Mouse (Mus musculus): Measurements from ENCODE around the gene Cntrob. TPM values are rescaled to one million over a fixed set of nuclear protein-coding genes. Genes with fewer than 3 reads are reported as not detected.

The Cntrob gene
- polyA plus RNA-seq, 1 experiment from 2014 or later = 5.6 TPM

DNA sequence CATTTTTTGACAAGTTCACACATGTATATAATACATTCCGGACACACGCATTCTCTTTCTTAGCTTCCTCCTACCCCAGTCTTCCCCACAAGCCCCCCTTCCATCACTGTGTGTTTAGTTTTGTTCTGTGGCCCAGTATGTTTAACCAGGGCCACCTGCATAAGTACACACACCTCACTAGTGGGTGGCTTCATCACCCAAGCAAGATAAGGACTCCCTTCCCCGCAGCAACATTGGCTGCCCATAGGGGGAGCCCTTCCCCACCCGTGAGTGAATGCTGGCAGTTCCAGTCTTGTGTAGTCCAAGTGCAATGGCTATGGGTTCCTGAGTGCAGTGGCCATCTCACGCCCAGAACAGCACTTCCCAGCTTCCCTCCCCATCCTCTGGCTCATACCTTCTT, 65.3 kb downstream of the Cntrob start:
- H3K4me2 ChIP-seq (ENCODE audit: low read depth, low read length) = 0 out of 2 replicates have a peak overlapping the region, but pooled peaks have one; percentile 33
- WGBS (ENCODE audit: insufficient replicate concordance) = 46% methylated on average over 5 of the region's 5 CpGs
- peak; percentile 74 for ATAC-seq

DNA sequence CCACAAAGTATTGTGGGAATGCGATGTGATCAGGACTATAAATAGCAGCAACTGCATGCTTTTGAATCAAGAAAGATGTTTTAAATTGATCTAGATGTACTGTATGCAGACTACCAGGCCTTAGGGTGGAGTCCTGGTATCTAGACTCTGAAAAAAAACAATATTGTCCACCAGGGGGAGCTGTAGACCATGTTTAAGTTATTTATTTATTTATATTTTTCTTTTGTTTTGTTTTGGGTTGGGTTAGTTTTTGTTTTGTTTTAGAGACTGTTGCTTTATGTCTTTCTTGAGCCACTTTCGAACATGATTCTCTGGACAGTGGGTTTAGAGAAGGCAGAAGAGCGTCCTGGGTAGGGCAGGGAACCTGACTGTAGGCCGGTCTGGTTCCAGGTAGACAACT, 65.8 kb downstream of the Cntrob start:
- Histone ChIP-seq H3K36me3 (replicated peaks; ENCODE audit: insufficient read depth, low read length) (no peaks in the 10 kb centered on the region), H3K4me3 (ENCODE audit: low read depth, low read length) (no peak overlapping the region), H3K4me2 (ENCODE audit: low read depth, low read length) (0 out of 2 replicates have a peak overlapping the region, but pooled peaks have one; percentile 33), H3K27ac (ENCODE audit: low read depth) (no peak overlapping the region), H3K27me3 (ENCODE audit: insufficient read depth, low read length) (no peaks in the 10 kb centered on the region), H3K9me3 (ENCODE audit: low read length) (no peaks in the 10 kb centered on the region), H3K9ac (replicated peaks) (no peak overlapping the region), H3K4me1 (ENCODE audit: insufficient read depth) (no peaks in the 10 kb centered on the region)
- no peak for TF ChIP-seq EP300 (IDR thresholded peaks at IDR 0.05; ENCODE audit: low read depth)
- TF ChIP-seq CTCF (IDR thresholded peaks at IDR 0.05; ENCODE audit: low read depth) = peak; percentile 70
- WGBS (ENCODE audit: insufficient replicate concordance) = 43% methylated on average over 4 of the region's 4 CpGs
- ATAC-seq (peak; percentile 49; the same call in 1 of the 2 replicates), DNase-seq (no peak)

More for the DNA sequence above, 65.3 kb downstream of the Cntrob start:
- TF ChIP-seq EP300 (IDR thresholded peaks at IDR 0.05; ENCODE audit: low read depth) (no peak), CTCF (IDR thresholded peaks at IDR 0.05; ENCODE audit: low read depth) (peak; percentile 90)
- Histone ChIP-seq H3K27me3 (ENCODE audit: insufficient read depth, low read length) (no peaks in the 10 kb centered on the region), H3K4me1 (ENCODE audit: insufficient read depth) (no peaks in the 10 kb centered on the region), H3K9me3 (ENCODE audit: low read length) (no peaks in the 10 kb centered on the region), H3K9ac (replicated peaks) (no peak overlapping the region), H3K27ac (ENCODE audit: low read depth) (no peak overlapping the region), H3K4me3 (ENCODE audit: low read depth, low read length) (no peak overlapping the region), H3K36me3 (replicated peaks; ENCODE audit: insufficient read depth, low read length) (no peaks in the 10 kb centered on the region)
- peak; percentile 80 for DNase-seq

DNA sequence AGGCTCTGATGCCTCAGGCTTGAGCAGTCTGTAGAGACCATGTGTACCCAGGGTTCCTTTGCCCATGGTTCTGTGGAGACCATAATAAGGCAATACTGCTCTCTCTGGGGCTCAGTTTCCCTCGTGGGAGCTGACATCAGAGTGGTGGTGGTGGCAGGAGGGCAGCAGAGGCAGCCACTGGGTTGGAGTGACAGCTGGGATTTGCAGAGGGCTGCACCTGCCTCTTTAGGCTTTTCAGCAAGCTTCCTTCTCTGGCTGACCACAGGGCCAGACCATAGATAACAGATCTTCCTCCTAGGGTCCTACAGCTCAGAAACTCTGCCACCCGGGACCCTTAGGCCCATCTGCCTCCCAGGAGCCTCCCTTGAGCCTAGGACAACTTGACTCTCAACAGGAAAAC, 66.5 kb downstream of the Cntrob start:
- ATAC-seq (no peak), DNase-seq (no peak)
- H3K27ac ChIP-seq (ENCODE audit: low read depth) = no peak overlapping the region
- H3K27me3 ChIP-seq (ENCODE audit: insufficient read depth, low read length) = no peaks in the 10 kb centered on the region
- H3K36me3 ChIP-seq (replicated peaks; ENCODE audit: insufficient read depth, low read length) = no peaks in the 10 kb centered on the region
- no peaks in the 10 kb centered on the region for H3K9me3 ChIP-seq (ENCODE audit: low read length)
- no peaks in the 10 kb centered on the region for H3K4me1 ChIP-seq (ENCODE audit: insufficient read depth)
- no peak overlapping the region for H3K9ac ChIP-seq (replicated peaks)
- TF ChIP-seq EP300 (IDR thresholded peaks at IDR 0.05; ENCODE audit: low read depth) = no peak
- no peak for TF ChIP-seq CTCF (IDR thresholded peaks at IDR 0.05; ENCODE audit: low read depth)
- no peak overlapping the region for H3K4me3 ChIP-seq (ENCODE audit: low read depth, low read length)
- H3K4me2 ChIP-seq (ENCODE audit: low read depth, low read length) = no peak overlapping the region
- 41% methylated on average over 2 of the region's 2 CpGs for WGBS (ENCODE audit: insufficient replicate concordance)

DNA sequence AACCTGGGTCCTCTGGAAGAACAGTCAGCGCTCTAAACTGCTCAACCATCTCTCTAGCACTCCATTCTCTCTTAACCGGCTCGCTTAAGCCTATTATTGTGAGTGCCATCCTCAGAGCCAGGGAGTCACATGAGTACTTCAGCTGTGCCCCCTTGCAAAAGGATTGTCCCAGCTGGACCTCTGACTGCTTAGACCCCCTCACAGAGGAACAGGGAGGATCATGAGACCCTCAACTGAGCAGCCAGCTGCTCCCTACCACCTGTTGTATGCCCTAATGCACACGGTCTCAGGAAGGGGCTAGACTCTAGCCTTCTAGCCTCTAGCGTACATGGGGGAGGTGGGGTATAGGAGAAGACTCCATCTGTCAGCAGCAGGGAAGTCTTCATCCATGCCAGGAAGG, 68.8 kb downstream of the Cntrob start:
- Histone ChIP-seq H3K27me3 (ENCODE audit: insufficient read depth, low read length) (no peaks in the 10 kb centered on the region), H3K36me3 (replicated peaks; ENCODE audit: insufficient read depth, low read length) (no peaks in the 10 kb centered on the region), H3K9me3 (ENCODE audit: low read length) (no peaks in the 10 kb centered on the region), H3K27ac (ENCODE audit: low read depth) (no peak overlapping the region), H3K4me3 (ENCODE audit: low read depth, low read length) (no peak overlapping the region), H3K4me1 (ENCODE audit: insufficient read depth) (no peaks in the 10 kb centered on the region), H3K9ac (replicated peaks) (no peak overlapping the region), H3K4me2 (ENCODE audit: low read depth, low read length) (no peak overlapping the region)
- DNase-seq = no peak
- TF ChIP-seq CTCF (IDR thresholded peaks at IDR 0.05; ENCODE audit: low read depth) (no peak), EP300 (IDR thresholded peaks at IDR 0.05; ENCODE audit: low read depth) (no peak)
- WGBS (ENCODE audit: insufficient replicate concordance) = 67% methylated on average over 5 of the region's 5 CpGs
- no peak for ATAC-seq

DNA sequence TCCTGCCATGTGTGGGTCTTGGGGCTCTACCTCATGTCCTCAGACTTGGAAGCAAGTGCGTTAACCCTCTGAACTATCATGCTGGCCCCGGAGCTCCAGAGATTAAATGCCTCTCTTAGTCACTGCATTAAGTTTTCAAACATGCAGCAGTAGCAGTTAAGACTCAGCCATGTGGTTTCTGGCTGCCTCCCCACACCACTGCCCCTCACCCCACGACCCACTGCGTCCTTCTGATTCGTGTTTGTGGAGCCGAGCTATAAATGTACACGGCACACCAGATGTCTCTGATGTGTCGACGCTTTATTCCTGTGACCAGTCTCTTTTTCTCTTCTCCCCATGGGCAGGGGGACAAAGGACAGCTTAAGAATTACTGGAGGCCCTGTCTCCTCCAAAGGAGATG, 70.4 kb downstream of the Cntrob start:
- DNase-seq (no peak), ATAC-seq (no peak)
- Histone ChIP-seq H3K27ac (ENCODE audit: low read depth) (no peak overlapping the region), H3K4me1 (ENCODE audit: insufficient read depth) (no peaks in the 10 kb centered on the region), H3K36me3 (replicated peaks; ENCODE audit: insufficient read depth, low read length) (no peaks in the 10 kb centered on the region), H3K4me2 (ENCODE audit: low read depth, low read length) (no peak overlapping the region), H3K4me3 (ENCODE audit: low read depth, low read length) (no peak overlapping the region), H3K9me3 (ENCODE audit: low read length) (no peaks in the 10 kb centered on the region), H3K27me3 (ENCODE audit: insufficient read depth, low read length) (no peaks in the 10 kb centered on the region), H3K9ac (replicated peaks) (no peak overlapping the region)
- TF ChIP-seq EP300 (IDR thresholded peaks at IDR 0.05; ENCODE audit: low read depth) (no peak), CTCF (IDR thresholded peaks at IDR 0.05; ENCODE audit: low read depth) (no peak)
- WGBS (ENCODE audit: insufficient replicate concordance) = 50% methylated on average over 9 of the region's 9 CpGs

DNA sequence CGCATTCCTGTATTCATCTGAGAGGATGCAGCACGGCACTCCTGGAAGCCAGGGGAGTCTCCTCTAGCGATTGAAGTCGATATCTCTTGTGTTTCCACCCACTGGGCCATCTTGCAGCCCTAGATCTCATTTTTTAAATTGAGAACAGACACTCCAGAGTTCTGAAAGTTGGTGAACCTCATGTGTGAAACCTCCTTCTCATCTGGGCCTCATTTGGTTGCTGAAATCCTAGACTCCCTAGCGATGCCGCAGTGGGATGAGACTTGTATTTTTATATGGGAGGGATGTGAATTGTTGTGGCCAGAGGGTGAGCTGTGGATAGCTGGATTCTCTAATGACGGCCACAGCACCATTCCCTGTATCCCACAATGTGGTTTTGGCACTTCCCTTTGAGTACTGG, 71.6 kb downstream of the Cntrob start:
- no peaks in the 10 kb centered on the region for H3K4me1 ChIP-seq (ENCODE audit: insufficient read depth)
- ATAC-seq = no peak
- no peak overlapping the region for H3K9ac ChIP-seq (replicated peaks)
- DNase-seq = no peak
- no peak overlapping the region for H3K27ac ChIP-seq (ENCODE audit: low read depth)
- no peak overlapping the region for H3K4me3 ChIP-seq (ENCODE audit: low read depth, low read length)
- no peaks in the 10 kb centered on the region for H3K36me3 ChIP-seq (replicated peaks; ENCODE audit: insufficient read depth, low read length)
- TF ChIP-seq CTCF (IDR thresholded peaks at IDR 0.05; ENCODE audit: low read depth) (no peak), EP300 (IDR thresholded peaks at IDR 0.05; ENCODE audit: low read depth) (no peak)
- no peaks in the 10 kb centered on the region for H3K9me3 ChIP-seq (ENCODE audit: low read length)
- no peak overlapping the region for H3K4me2 ChIP-seq (ENCODE audit: low read depth, low read length)
- no peaks in the 10 kb centered on the region for H3K27me3 ChIP-seq (ENCODE audit: insufficient read depth, low read length)
- 80% methylated on average over 7 of the region's 7 CpGs for whole genome bisulfite sequencing (ENCODE audit: insufficient replicate concordance)

All from liver, postnatal 0 days (tissue).